Comparison of ENCODE assay signal across 9 mouse cellular contexts in the genomic region with DNA sequence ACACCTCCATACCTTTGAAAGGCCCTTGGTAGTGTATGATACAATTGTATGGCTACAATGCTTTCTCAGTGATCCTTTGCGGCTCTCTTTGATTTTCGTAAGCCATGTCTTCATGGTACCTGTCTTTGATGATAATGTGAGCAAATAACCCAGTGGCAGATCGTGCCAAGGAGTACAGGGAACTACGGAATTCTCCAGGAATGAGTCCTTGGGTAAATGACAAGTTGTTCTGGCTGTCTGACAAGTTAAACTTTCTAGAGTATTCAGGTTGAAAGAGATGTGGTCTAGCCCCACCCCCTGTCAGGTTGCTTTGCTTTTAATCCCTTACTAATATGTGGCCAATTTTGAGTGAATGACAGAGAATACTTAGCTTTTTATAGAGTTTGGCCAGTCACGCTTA. TPM values are rescaled to one million over a fixed set of nuclear protein-coding genes. Genes with fewer than 3 reads are reported as not detected.
DNase-seq lines count a peak whose midpoint lies in the region; ATAC-seq lines count a peak whose summit lies in the region.
"Had no signal": no experiment of that assay in that cellular context is flagged by ENCODE, and none has a peak within 500 bp of the region (broad histone marks: within the 10 kb centered on the region; RNA-seq: fewer than 3 reads in every experiment).

No protein-coding gene starts in this region.

- no peaks in the 10 kb centered on the region for H3K36me3 ChIP-seq in heart, embryonic 15.5 days
- H3K36me3 ChIP-seq in embryonic facial prominence, embryonic 13.5 days: no peaks in the 10 kb centered on the region
- no peaks in the 10 kb centered on the region for H3K36me3 ChIP-seq in midbrain, embryonic 14.5 days (ENCODE audit: control insufficient read depth, insufficient read depth, low read length)

- peaks cover 11% of the 10 kb centered on the region for H3K4me1 ChIP-seq in heart, embryonic 15.5 days (replicated peaks)
- peaks cover 21% of the 10 kb centered on the region for H3K4me1 ChIP-seq in embryonic facial prominence, embryonic 13.5 days
- peaks cover 12% of the 10 kb centered on the region for H3K4me1 ChIP-seq in midbrain, embryonic 14.5 days (ENCODE audit: control insufficient read depth, insufficient read depth, low read length)

- H3K9ac ChIP-seq in heart, embryonic 15.5 days: peak overlapping the region; percentile 78; the same call in 1 of the 2 replicates
- peak overlapping the region; percentile 85; the same call in 1 of the 2 replicates for H3K9ac ChIP-seq in embryonic facial prominence, embryonic 13.5 days
- peak overlapping the region; percentile 80 for H3K9ac ChIP-seq in midbrain, embryonic 14.5 days (replicated peaks; ENCODE audit: low read length)

- no peak for DNase-seq in heart, postnatal 4 days
- DNase-seq in kidney, postnatal 36 days: peak; percentile 23 to 45
- DNase-seq in midbrain, embryonic 14.5 days: no peak
- no peak for DNase-seq in right cerebral cortex, postnatal 4 days
- no peak for DNase-seq in right cerebral cortex, adult 2 months (ENCODE audit: low spot score in 2 of 2)

- H3K4me2 ChIP-seq in heart, embryonic 15.5 days: peak overlapping the region; percentile 76
- H3K4me2 ChIP-seq in embryonic facial prominence, embryonic 13.5 days: peak overlapping the region; percentile 68
- peak overlapping the region; percentile 67 for H3K4me2 ChIP-seq in midbrain, embryonic 14.5 days (ENCODE audit: low read length)

- no peak overlapping the region for H3K27ac ChIP-seq in heart, embryonic 15.5 days
- H3K27ac ChIP-seq in embryonic facial prominence, embryonic 13.5 days: no peak overlapping the region
- H3K27ac ChIP-seq in midbrain, embryonic 14.5 days (replicated peaks; ENCODE audit: low read depth, low read length): no peak overlapping the region

- WGBS in heart, embryonic 15.5 days: 65% methylated on average over 5 of the region's 5 CpGs
- WGBS in embryonic facial prominence, embryonic 13.5 days: 64% methylated on average over 5 of the region's 5 CpGs
- 76% methylated on average over 5 of the region's 5 CpGs for WGBS in midbrain, embryonic 14.5 days

- H3K27me3 ChIP-seq in heart, embryonic 15.5 days: no peaks in the 10 kb centered on the region
- H3K27me3 ChIP-seq in embryonic facial prominence, embryonic 13.5 days: no peaks in the 10 kb centered on the region
- no peaks in the 10 kb centered on the region for H3K27me3 ChIP-seq in midbrain, embryonic 14.5 days (ENCODE audit: control insufficient read depth, insufficient read depth, low read length)
- H3K27me3 ChIP-seq: Patski had no signal

- ATAC-seq in heart, embryonic 15.5 days (replicated peaks; ENCODE audit: insufficient number of reproducible peaks, insufficient read depth, low FRiP score, low read depth): no peak
- no peak for ATAC-seq in embryonic facial prominence, embryonic 13.5 days (ENCODE audit: insufficient number of reproducible peaks, insufficient read depth, low FRiP score, low TSS enrichment, low read depth)
- no peak for ATAC-seq in midbrain, embryonic 14.5 days (ENCODE audit: low FRiP score, low TSS enrichment)
- no peak for ATAC-seq in megakaryocyte progenitor cell, adult 5-6 weeks (replicated peaks; ENCODE audit: poor library complexity)
- ATAC-seq: Patski had no signal

- H3K4me3 ChIP-seq in heart, embryonic 15.5 days: peak overlapping the region; percentile 82
- H3K4me3 ChIP-seq in embryonic facial prominence, embryonic 13.5 days: peak overlapping the region; percentile 77
- peak overlapping the region; percentile 82 for H3K4me3 ChIP-seq in midbrain, embryonic 14.5 days (replicated peaks; ENCODE audit: low read depth, low read length)

- H3K9me3 ChIP-seq in heart, embryonic 15.5 days (replicated peaks): no peaks in the 10 kb centered on the region
- H3K9me3 ChIP-seq in embryonic facial prominence, embryonic 13.5 days: no peaks in the 10 kb centered on the region
- H3K9me3 ChIP-seq in midbrain, embryonic 14.5 days (ENCODE audit: control insufficient read depth, low read length): no peaks in the 10 kb centered on the region

RNA-seq across cellular contexts. Expression of a gene that starts 1.2 kb away (rescaled TPM):
- polyA plus RNA-seq in heart, embryonic 15.5 days (2015; fragmentation: Nextera tagmentation; extraction: Ambion mirVana): 47.2 and 50.3 TPM in 2 replicates
- total RNA-seq in heart, postnatal 4 days (2021): 10 to 100 TPM; 77.5 to 84.8 TPM
- 68.6 and 73.5 TPM in 2 replicates for polyA plus RNA-seq in embryonic facial prominence, embryonic 13.5 days (2015; fragmentation: Nextera tagmentation; extraction: Ambion mirVana)
- polyA plus RNA-seq in midbrain, embryonic 14.5 days (2014; fragmentation: Nextera tagmentation; extraction: Ambion mirVana): 42.8 and 57.4 TPM in 2 replicates
- total RNA-seq in megakaryocyte progenitor cell, adult 5-6 weeks (2015): 47.9 and 51.9 TPM in 2 replicates
- 49.1 and 57.9 TPM in 2 replicates for total RNA-seq in megakaryocyte progenitor cell, adult 5-6 weeks (2017)

RNA-seq across cellular contexts. Expression of a gene that starts 1.3 kb away (rescaled TPM):
- polyA plus RNA-seq in heart, embryonic 15.5 days (2015; fragmentation: Nextera tagmentation; extraction: Ambion mirVana): 0.21 and 0.27 TPM in 2 replicates
- under 1 TPM; 0.23 to 0.24 TPM for total RNA-seq in heart, postnatal 4 days (2021)
- polyA plus RNA-seq in embryonic facial prominence, embryonic 13.5 days (2015; fragmentation: Nextera tagmentation; extraction: Ambion mirVana): 0.13 and 0.29 TPM in 2 replicates
- polyA plus RNA-seq in midbrain, embryonic 14.5 days (2014; fragmentation: Nextera tagmentation; extraction: Ambion mirVana): 0.24 and 0.50 TPM in 2 replicates
- not detected in 2 replicates for total RNA-seq in megakaryocyte progenitor cell, adult 5-6 weeks (2015)
- 0.98 and 2.0 TPM in 2 replicates for total RNA-seq in megakaryocyte progenitor cell, adult 5-6 weeks (2017)

Comparison
In these comparisons a context has a peak if more than half of its experiments do, and no peak if none do; other contexts are left out.
1. DNase-seq: peak in kidney, postnatal 36 days (2 of 2); none in heart, postnatal 4 days (single experiment), midbrain, embryonic 14.5 days (single experiment), right cerebral cortex, postnatal 4 days (single experiment) and right cerebral cortex, adult 2 months (0 of 2).
2. Peak in every context shown above with its lines, with median percentiles within 50 percentile points of each other: H3K4me2 ChIP-seq, H3K4me3 ChIP-seq and H3K9ac ChIP-seq.